In the genomic region with DNA sequence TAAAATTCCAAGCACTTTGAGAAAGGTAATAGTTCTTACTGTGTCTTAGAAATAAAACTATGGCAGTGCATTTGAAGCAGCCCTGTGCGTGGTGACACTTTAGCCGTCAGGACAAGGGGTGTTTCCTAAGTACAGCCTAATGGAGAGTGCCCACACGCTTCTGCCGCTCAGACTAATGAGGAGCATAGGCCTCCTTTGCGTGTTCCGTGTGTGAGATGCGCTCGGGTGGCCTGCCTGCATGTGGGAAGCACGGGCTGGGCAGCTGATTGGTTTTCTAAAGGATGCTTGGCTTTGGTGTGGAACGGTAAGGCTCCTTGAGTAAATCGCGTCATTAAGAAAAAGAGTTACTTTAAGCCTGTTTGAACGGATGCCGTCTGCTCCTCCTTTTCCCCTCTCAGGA, we compare ENCODE assay signal across 16 mouse cellular contexts.
"Had no signal": no experiment of that assay in that cellular context is flagged by ENCODE, and none has a peak within 500 bp of the region (broad histone marks: within the 10 kb centered on the region; RNA-seq: fewer than 3 reads in every experiment).

No protein-coding gene starts in this region.

- H3K4me3 ChIP-seq: left cerebral cortex, adult 2 months; midbrain, embryonic 12.5 days; midbrain, embryonic 15.5 days had no signal

- H3K27ac ChIP-seq: left cerebral cortex, adult 2 months; liver, embryonic 14.5 days; macrophage; midbrain, embryonic 12.5 days; midbrain, embryonic 15.5 days; stomach, postnatal 0 days had no signal

- H3K9ac ChIP-seq: liver, embryonic 14.5 days; liver, postnatal 0 days; lung, embryonic 14.5 days; midbrain, embryonic 12.5 days had no signal

- DNase-seq: kidney, adult 11 months; kidney, adult 9 months; kidney, postnatal 4 days; layer of hippocampus, postnatal 36 days; liver, postnatal 0 days; lung, embryonic 14.5 days; thymus, adult 2 months; thymus, postnatal 14 days; thymus, postnatal 4 days had no signal

- ATAC-seq: liver, postnatal 0 days; lung, postnatal 0 days had no signal

- H3K4me2 ChIP-seq: lung, embryonic 14.5 days; midbrain, embryonic 15.5 days had no signal

- H3K36me3 ChIP-seq: midbrain, embryonic 12.5 days; midbrain, embryonic 15.5 days had no signal

- H3K9me3 ChIP-seq: midbrain, embryonic 12.5 days; midbrain, embryonic 15.5 days had no signal
